Mouse (Mus musculus): ENCODE measurements at regions not wholly inside any gene's neighbourhood (a gene's known extent, or its start where the extent isn't known, plus 50 kb on each side); places are given as distances from the start of the nearest gene placed in this dataset.

GRCm38 (mm10) chr11:18313510-18314301, 360.0 kb upstream of the Etaa1 start:
- Histone ChIP-seq H3K36me3 (ENCODE audit: control insufficient read depth, insufficient read depth, low read length) (no peaks in the 10 kb centered on the region), H3K27me3 (ENCODE audit: control insufficient read depth, insufficient read depth, low read length) (no peaks in the 10 kb centered on the region), H3K4me3 (ENCODE audit: control insufficient read depth, insufficient read depth, low read length) (no peak overlapping the region), H3K4me1 (replicated peaks; ENCODE audit: control insufficient read depth, insufficient read depth, low read length) (no peaks in the 10 kb centered on the region), H3K27ac (ENCODE audit: control insufficient read depth, insufficient read depth, low read length) (no peak overlapping the region)
- TF ChIP-seq POLR2A (IDR thresholded peaks at IDR 0.05; ENCODE audit: control insufficient read depth, extremely low read depth, insufficient read depth, low read length, poor library complexity): no peak
- TF ChIP-seq CTCF (IDR thresholded peaks at IDR 0.05; ENCODE audit: borderline replicate concordance, control insufficient read depth, extremely low read depth, insufficient read depth, low read length, poor library complexity): no peak
- 74% methylated on average over 8 of the region's 8 CpGs for WGBS
- no peak for DNase-seq

- 57% methylated on average over 2 of the region's 2 CpGs for WGBS
- H3K36me3 ChIP-seq (ENCODE audit: control insufficient read depth, insufficient read depth, low read length): no peaks in the 10 kb centered on the region
- H3K4me1 ChIP-seq (replicated peaks; ENCODE audit: control insufficient read depth, insufficient read depth, low read length): no peaks in the 10 kb centered on the region
- no peak for TF ChIP-seq CTCF (IDR thresholded peaks at IDR 0.05; ENCODE audit: borderline replicate concordance, control insufficient read depth, extremely low read depth, insufficient read depth, low read length, poor library complexity)
- TF ChIP-seq POLR2A (IDR thresholded peaks at IDR 0.05; ENCODE audit: control insufficient read depth, extremely low read depth, insufficient read depth, low read length, poor library complexity): no peak
- no peak overlapping the region for H3K4me3 ChIP-seq (ENCODE audit: control insufficient read depth, insufficient read depth, low read length)
- H3K27ac ChIP-seq (ENCODE audit: control insufficient read depth, insufficient read depth, low read length): no peak overlapping the region
- H3K27me3 ChIP-seq (ENCODE audit: control insufficient read depth, insufficient read depth, low read length): no peaks in the 10 kb centered on the region
- no peak for DNase-seq
Observed at GRCm38 (mm10) chr11:18296194-18297125, 342.8 kb upstream of the Etaa1 start.

- Histone ChIP-seq H3K4me3 (ENCODE audit: control insufficient read depth, insufficient read depth, low read length) (no peak overlapping the region), H3K4me1 (replicated peaks; ENCODE audit: control insufficient read depth, insufficient read depth, low read length) (no peaks in the 10 kb centered on the region), H3K36me3 (ENCODE audit: control insufficient read depth, insufficient read depth, low read length) (no peaks in the 10 kb centered on the region), H3K27me3 (ENCODE audit: control insufficient read depth, insufficient read depth, low read length) (no peaks in the 10 kb centered on the region), H3K27ac (ENCODE audit: control insufficient read depth, insufficient read depth, low read length) (no peak overlapping the region)
- 86% methylated on average over 2 of the region's 2 CpGs for WGBS
- no peak for DNase-seq
- TF ChIP-seq POLR2A (IDR thresholded peaks at IDR 0.05; ENCODE audit: control insufficient read depth, extremely low read depth, insufficient read depth, low read length, poor library complexity): no peak
- no peak for TF ChIP-seq CTCF (IDR thresholded peaks at IDR 0.05; ENCODE audit: borderline replicate concordance, control insufficient read depth, extremely low read depth, insufficient read depth, low read length, poor library complexity)
Observed at GRCm38 (mm10) chr11:18278585-18279136, 325.0 kb upstream of the Etaa1 start.

DNA sequence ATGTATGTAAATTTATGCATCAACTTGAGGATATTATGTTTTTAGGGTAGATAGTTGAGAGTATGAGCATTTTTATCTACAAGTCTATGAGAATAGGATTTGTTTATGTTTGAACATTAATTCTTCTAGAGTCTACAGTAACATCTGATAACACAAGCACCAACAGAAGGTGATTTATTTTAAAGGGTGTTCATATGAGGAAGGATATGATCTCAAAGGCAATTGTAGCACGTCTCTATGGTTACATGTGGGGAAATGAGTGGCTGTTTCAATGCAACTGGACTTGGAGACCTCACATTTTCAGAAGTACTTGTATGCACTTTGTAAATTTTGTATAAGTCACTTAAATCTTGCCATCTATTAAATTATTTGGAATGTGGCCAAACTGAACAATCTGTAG, 318.7 kb upstream of the Etaa1 start:
- Histone ChIP-seq H3K27ac (ENCODE audit: control insufficient read depth, insufficient read depth, low read length) (no peak overlapping the region), H3K36me3 (ENCODE audit: control insufficient read depth, insufficient read depth, low read length) (no peaks in the 10 kb centered on the region), H3K27me3 (ENCODE audit: control insufficient read depth, insufficient read depth, low read length) (no peaks in the 10 kb centered on the region), H3K4me1 (replicated peaks; ENCODE audit: control insufficient read depth, insufficient read depth, low read length) (no peaks in the 10 kb centered on the region), H3K4me3 (ENCODE audit: control insufficient read depth, insufficient read depth, low read length) (no peak overlapping the region)
- WGBS: 28% methylated on average over 1 of the region's 1 CpGs
- DNase-seq: no peak
- TF ChIP-seq CTCF (IDR thresholded peaks at IDR 0.05; ENCODE audit: borderline replicate concordance, control insufficient read depth, extremely low read depth, insufficient read depth, low read length, poor library complexity) (no peak), POLR2A (IDR thresholded peaks at IDR 0.05; ENCODE audit: control insufficient read depth, extremely low read depth, insufficient read depth, low read length, poor library complexity) (no peak)

DNA sequence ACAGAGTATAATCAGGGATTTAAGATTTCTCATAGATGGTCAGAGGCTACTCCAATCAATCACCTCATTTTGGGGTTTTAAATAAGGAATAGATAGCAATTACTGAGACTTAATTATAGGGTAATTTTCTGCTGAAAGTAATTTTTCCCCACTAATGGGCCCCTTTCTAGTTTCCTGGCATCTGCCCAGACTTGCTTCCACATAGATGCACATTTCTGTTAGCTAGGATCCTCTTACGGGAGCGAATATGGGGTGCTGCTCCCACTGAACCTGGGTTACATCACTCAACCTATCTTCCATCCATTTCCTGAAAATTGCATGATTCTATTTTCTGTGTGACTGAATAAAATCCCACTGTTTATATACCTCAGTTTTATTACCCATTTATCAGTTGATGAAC, 312.5 kb upstream of the Etaa1 start:
- WGBS: 97% methylated on average over 2 of the region's 2 CpGs
- H3K27ac ChIP-seq (ENCODE audit: control insufficient read depth, insufficient read depth, low read length): no peak overlapping the region
- no peaks in the 10 kb centered on the region for H3K4me1 ChIP-seq (replicated peaks; ENCODE audit: control insufficient read depth, insufficient read depth, low read length)
- TF ChIP-seq CTCF (IDR thresholded peaks at IDR 0.05; ENCODE audit: borderline replicate concordance, control insufficient read depth, extremely low read depth, insufficient read depth, low read length, poor library complexity) (no peak), POLR2A (IDR thresholded peaks at IDR 0.05; ENCODE audit: control insufficient read depth, extremely low read depth, insufficient read depth, low read length, poor library complexity) (no peak)
- no peak for DNase-seq
- no peak overlapping the region for H3K4me3 ChIP-seq (ENCODE audit: control insufficient read depth, insufficient read depth, low read length)
- no peaks in the 10 kb centered on the region for H3K27me3 ChIP-seq (ENCODE audit: control insufficient read depth, insufficient read depth, low read length)
- no peaks in the 10 kb centered on the region for H3K36me3 ChIP-seq (ENCODE audit: control insufficient read depth, insufficient read depth, low read length)

GRCm38 (mm10) chr11:18262901-18263300, 309.2 kb upstream of the Etaa1 start:
- Histone ChIP-seq H3K4me3 (ENCODE audit: control insufficient read depth, insufficient read depth, low read length) (no peak overlapping the region), H3K27me3 (ENCODE audit: control insufficient read depth, insufficient read depth, low read length) (no peaks in the 10 kb centered on the region), H3K4me1 (replicated peaks; ENCODE audit: control insufficient read depth, insufficient read depth, low read length) (no peaks in the 10 kb centered on the region), H3K27ac (ENCODE audit: control insufficient read depth, insufficient read depth, low read length) (no peak overlapping the region), H3K36me3 (ENCODE audit: control insufficient read depth, insufficient read depth, low read length) (no peaks in the 10 kb centered on the region)
- no peak for TF ChIP-seq CTCF (IDR thresholded peaks at IDR 0.05; ENCODE audit: borderline replicate concordance, control insufficient read depth, extremely low read depth, insufficient read depth, low read length, poor library complexity)
- TF ChIP-seq POLR2A (IDR thresholded peaks at IDR 0.05; ENCODE audit: control insufficient read depth, extremely low read depth, insufficient read depth, low read length, poor library complexity): no peak
- DNase-seq: no peak
- WGBS: 87% methylated on average over 1 of the region's 1 CpGs
